Mouse (Mus musculus) heart, postnatal 0 days (tissue): ENCODE data around the gene Kif26b. TPM values are rescaled to one million over a fixed set of nuclear protein-coding genes. Genes with fewer than 3 reads are reported as not detected.

Source experiments
- ATAC-seq: fragments of 200-750 bp; cut with Nextera tagmentation; 2 replicates; pipeline ENCODE4 v1.8.0; 2017; ENCODE audit warnings: low read depth, moderate number of reproducible peaks, moderate library complexity; ENCODE audit not compliant: insufficient read depth
- DNase-seq: peaks from one replicate; pipeline ENCODE4 v3.0.0-alpha.2; 2016; ENCODE audit warnings: low spot score
- H3K27ac ChIP-seq: fragments of 300-500 bp; sonication (generic); 2 replicates; pipeline ENCODE4 v1.5.1; 2014; ENCODE audit warnings: low read depth, mild to moderate bottlenecking
- H3K27me3 ChIP-seq: fragments of 300-500 bp; sonication (generic); 2 replicates; pipeline ENCODE4 v1.6.1; 2014; ENCODE audit warnings: low read length, mixed read lengths; ENCODE audit not compliant: control insufficient read depth, insufficient read depth
- H3K36me3 ChIP-seq: fragments of 300-500 bp; sonication (generic); replicated peaks from 2 replicates; pipeline ENCODE4 v1.6.1; 2014; ENCODE audit warnings: low read length, mixed read lengths; ENCODE audit not compliant: control insufficient read depth, insufficient read depth
- H3K4me1 ChIP-seq: fragments of 300-500 bp; sonication (generic); 2 replicates; pipeline ENCODE4 v1.6.1; 2014; ENCODE audit warnings: antibody characterized with exemption; ENCODE audit not compliant: control insufficient read depth, insufficient read depth
- H3K4me2 ChIP-seq: fragments of 300-500 bp; sonication (generic); 2 replicates; pipeline ENCODE4 v1.6.1; 2014; ENCODE audit warnings: low read depth, mild to moderate bottlenecking, low read length, moderate library complexity
- H3K4me3 ChIP-seq: fragments of 300-500 bp; sonication (generic); 2 replicates; pipeline ENCODE4 v1.5.1; 2014; ENCODE audit warnings: low read depth, low read length
- H3K9ac ChIP-seq: fragments of 300-500 bp; sonication (generic); replicated peaks from 2 replicates; pipeline ENCODE4 v1.6.1; 2014; ENCODE audit warnings: low read depth, low read length, mixed read lengths
- H3K9me3 ChIP-seq: fragments of 300-500 bp; sonication (generic); replicated peaks from 2 replicates; pipeline ENCODE4 v1.6.1; 2016; ENCODE audit warnings: low read length; ENCODE audit not compliant: control insufficient read depth
- CTCF ChIP-seq: IDR thresholded peaks from 2 replicates; pipeline ENCODE4 v1.5.1; 2016; ENCODE audit warnings: antibody characterized with exemption, control low read depth, low read depth
- EP300 ChIP-seq: IDR thresholded peaks from 2 replicates; pipeline ENCODE4 v1.6.1; 2016; ENCODE audit warnings: antibody characterized with exemption, low read depth
- WGBS: fragments of 180-500 bp; shearing (Covaris S2); extraction: QIAGEN DNeasy Blood & Tissue Kit; methylation state at CpG from one replicate; pipeline ENCODE4 v1.1.7; 2014; 5-methylcytosine and 5-hydroxymethylcytosine counted together
- polyA plus RNA-seq: library from polyadenylated mRNA; unstranded; fragments of >200 nt; fragmentation: Nextera tagmentation; extraction: Ambion mirVana; gene quantifications from 2 replicates; pipeline ENCODE4 v1.2.1, GENCODE M21; 2015
- total RNA-seq: library from RNA; depleted of rRNA; stranded (reverse); fragments of >200 nt; gene quantifications from 2 replicates; pipeline ENCODE4 v1.2.3, GENCODE M21; 2014; ENCODE audit warnings: low replicate concordance

The Kif26b gene
- total and polyA plus RNA-seq, 2 experiments from 2014 or later = 1.8 to 19.8 TPM

GRCm38 (mm10) chr1:178960015-178960559, 431.2 kb downstream of the Kif26b start:
- H3K4me3 ChIP-seq = no peak overlapping the region
- DNase-seq (peak; percentile 39), ATAC-seq (no peak)
- no peaks in the 10 kb centered on the region for H3K9me3 ChIP-seq
- no peaks in the 10 kb centered on the region for H3K4me1 ChIP-seq
- no peak overlapping the region for H3K4me2 ChIP-seq
- WGBS = 57% methylated on average over 7 of the region's 7 CpGs
- H3K9ac ChIP-seq = no peak overlapping the region
- H3K36me3 ChIP-seq = no peaks in the 10 kb centered on the region
- no peak overlapping the region for H3K27ac ChIP-seq
- TF ChIP-seq EP300 (no peak), CTCF (peak; percentile 79)
- no peaks in the 10 kb centered on the region for H3K27me3 ChIP-seq

GRCm38 (mm10) chr1:178961661-178962060, 432.7 kb downstream of the Kif26b start:
- no peak for DNase-seq
- H3K27me3 ChIP-seq = no peaks in the 10 kb centered on the region
- TF ChIP-seq CTCF = no peak
- TF ChIP-seq EP300 = no peak
- WGBS = 87% methylated on average over 9 of the region's 9 CpGs
- no peak overlapping the region for H3K27ac ChIP-seq
- H3K4me3 ChIP-seq = no peak overlapping the region
- H3K4me2 ChIP-seq = no peak overlapping the region
- H3K9me3 ChIP-seq = no peaks in the 10 kb centered on the region
- H3K4me1 ChIP-seq = no peaks in the 10 kb centered on the region
- H3K36me3 ChIP-seq = no peaks in the 10 kb centered on the region
- no peak for ATAC-seq
- H3K9ac ChIP-seq = no peak overlapping the region

- TF ChIP-seq EP300 (no peak), CTCF (no peak)
- Histone ChIP-seq H3K27me3 (no peaks in the 10 kb centered on the region), H3K36me3 (no peaks in the 10 kb centered on the region), H3K4me3 (no peak overlapping the region), H3K9ac (no peak overlapping the region), H3K4me2 (no peak overlapping the region), H3K9me3 (no peaks in the 10 kb centered on the region), H3K4me1 (no peaks in the 10 kb centered on the region), H3K27ac (no peak overlapping the region)
- DNase-seq (no peak), ATAC-seq (no peak)
- WGBS = 88% methylated on average over 10 of the region's 10 CpGs
Observed at GRCm38 (mm10) chr1:178972055-178972454, 443.1 kb downstream of the Kif26b start.

- no peak overlapping the region for H3K27ac ChIP-seq
- WGBS = 66% methylated on average over 8 of the region's 8 CpGs
- no peaks in the 10 kb centered on the region for H3K4me1 ChIP-seq
- no peaks in the 10 kb centered on the region for H3K9me3 ChIP-seq
- DNase-seq (no peak), ATAC-seq (no peak)
- H3K4me3 ChIP-seq = no peak overlapping the region
- TF ChIP-seq CTCF (no peak), EP300 (no peak)
- no peaks in the 10 kb centered on the region for H3K36me3 ChIP-seq
- H3K4me2 ChIP-seq = no peak overlapping the region
- H3K9ac ChIP-seq = no peak overlapping the region
- H3K27me3 ChIP-seq = no peaks in the 10 kb centered on the region
Observed at GRCm38 (mm10) chr1:178978617-178979245, 449.8 kb downstream of the Kif26b start.

- no peak overlapping the region for H3K4me2 ChIP-seq
- no peaks in the 10 kb centered on the region for H3K27me3 ChIP-seq
- no peak overlapping the region for H3K4me3 ChIP-seq
- ATAC-seq = no peak
- TF ChIP-seq EP300 (no peak), CTCF (no peak)
- H3K27ac ChIP-seq = no peak overlapping the region
- H3K9ac ChIP-seq = no peak overlapping the region
- no peaks in the 10 kb centered on the region for H3K36me3 ChIP-seq
- no peak for DNase-seq
- no peaks in the 10 kb centered on the region for H3K9me3 ChIP-seq
- no peaks in the 10 kb centered on the region for H3K4me1 ChIP-seq
Observed at GRCm38 (mm10) chr1:178980185-178980584, 451.3 kb downstream of the Kif26b start.

- Histone ChIP-seq H3K4me2 (no peak overlapping the region), H3K4me3 (no peak overlapping the region), H3K27ac (no peak overlapping the region), H3K4me1 (no peaks in the 10 kb centered on the region), H3K9ac (no peak overlapping the region), H3K27me3 (no peaks in the 10 kb centered on the region), H3K36me3 (no peaks in the 10 kb centered on the region), H3K9me3 (no peaks in the 10 kb centered on the region)
- ATAC-seq (no peak), DNase-seq (no peak)
- TF ChIP-seq CTCF (no peak), EP300 (no peak)
- 76% methylated on average over 5 of the region's 5 CpGs for WGBS
Observed at GRCm38 (mm10) chr1:178981641-178982040, 452.7 kb downstream of the Kif26b start.
